Mouse (Mus musculus): ENCODE data around the gene Thnsl1.
"Not testable (repeated sequence)": the region's sequence is repeated elsewhere in the genome, so short reads cannot be mapped to it uniquely, and the experiment has no call there.

Gene Thnsl1

DNA sequence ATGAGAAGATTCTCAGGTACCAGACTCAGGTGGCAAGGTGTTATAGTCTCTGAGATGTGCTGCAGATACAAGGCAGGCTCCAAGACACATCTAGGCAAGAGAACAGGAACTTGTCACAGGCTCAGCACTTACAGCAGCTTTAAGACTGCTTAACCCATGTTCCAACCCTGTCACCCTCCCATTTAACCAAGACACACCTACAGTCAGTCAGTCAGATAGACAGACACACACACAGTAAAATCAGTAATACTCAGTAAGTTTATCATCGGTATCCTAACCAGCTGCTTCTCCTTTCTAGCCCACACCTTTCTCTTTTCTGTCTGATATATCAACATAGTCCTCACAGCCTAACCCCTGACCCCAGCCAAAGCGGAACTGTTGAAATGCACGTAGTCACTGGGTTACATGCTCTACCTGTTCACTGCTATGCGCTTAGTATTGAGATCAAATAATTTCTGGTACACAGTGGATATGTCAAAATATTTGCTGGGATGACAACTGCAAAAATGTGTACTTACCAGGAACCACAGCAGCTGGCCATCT is 30.4 kb downstream of the Thnsl1 start:
- no peak for DNase-seq (ENCODE audit: low spot score in 2 of 2)

DNA sequence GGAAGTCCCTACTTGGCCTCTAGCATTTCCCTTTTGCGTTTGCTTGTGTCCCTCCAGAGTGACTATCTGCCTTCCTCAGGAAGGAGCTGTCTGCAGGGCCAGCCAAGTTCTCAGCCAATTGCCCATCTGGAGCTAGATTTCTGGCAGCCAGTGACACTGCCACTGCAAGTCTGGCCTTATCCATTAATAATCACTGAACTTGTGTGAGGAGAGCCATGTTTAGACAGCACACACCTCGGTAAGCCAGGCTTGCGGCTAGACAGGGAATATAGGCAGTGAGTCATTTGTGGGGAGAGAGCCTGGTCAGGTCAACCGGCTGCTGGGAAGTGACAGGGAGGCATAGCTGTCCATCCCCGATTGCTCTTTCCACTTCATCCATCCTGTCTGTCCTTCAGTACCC is 31.3 kb downstream of the Thnsl1 start:
- peak; percentile 15 to 18 for DNase-seq (ENCODE audit: low spot score in 2 of 2)

DNA sequence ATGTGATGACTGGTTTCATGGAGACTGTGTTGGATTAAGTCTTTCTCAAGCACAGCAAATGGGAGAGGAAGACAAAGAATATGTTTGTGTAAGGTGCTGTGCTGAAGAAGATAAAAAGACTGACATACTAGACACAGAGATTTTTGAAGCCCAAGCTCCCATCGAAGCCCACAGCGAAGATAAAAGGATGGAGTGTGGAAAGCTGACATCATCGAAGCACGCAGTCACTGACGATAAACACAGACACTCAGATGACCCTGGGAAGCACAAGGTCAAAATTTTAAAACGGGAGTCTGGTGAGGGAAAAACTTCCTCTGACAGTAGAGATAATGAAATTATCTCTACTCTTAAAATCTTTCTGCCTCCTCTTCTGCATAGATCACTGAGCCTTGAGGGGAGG is 38.6 kb downstream of the Thnsl1 start:
- DNase-seq (ENCODE audit: low spot score in 2 of 2): not testable (repeated sequence)

DNA sequence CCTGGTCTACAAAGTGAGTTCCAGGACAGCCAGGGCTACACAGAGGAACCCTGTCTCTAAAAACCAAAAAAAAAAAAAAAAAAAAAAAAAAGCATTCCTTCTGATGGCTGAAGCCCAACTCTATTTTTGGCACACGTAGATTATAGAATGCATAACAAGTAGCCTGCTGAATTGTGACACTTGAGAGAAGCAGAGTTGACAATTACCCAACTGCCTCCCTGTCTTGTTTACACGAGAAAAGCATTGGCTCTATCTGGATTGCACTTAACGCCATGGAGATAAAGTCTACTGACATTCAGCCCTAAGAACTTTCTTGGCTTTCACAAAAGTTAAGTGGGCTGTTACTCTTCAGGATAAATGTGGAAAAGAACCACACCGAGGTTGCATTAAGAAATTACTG is 39.5 kb downstream of the Thnsl1 start:
- DNase-seq (ENCODE audit: low spot score in 2 of 2): no peak

DNA sequence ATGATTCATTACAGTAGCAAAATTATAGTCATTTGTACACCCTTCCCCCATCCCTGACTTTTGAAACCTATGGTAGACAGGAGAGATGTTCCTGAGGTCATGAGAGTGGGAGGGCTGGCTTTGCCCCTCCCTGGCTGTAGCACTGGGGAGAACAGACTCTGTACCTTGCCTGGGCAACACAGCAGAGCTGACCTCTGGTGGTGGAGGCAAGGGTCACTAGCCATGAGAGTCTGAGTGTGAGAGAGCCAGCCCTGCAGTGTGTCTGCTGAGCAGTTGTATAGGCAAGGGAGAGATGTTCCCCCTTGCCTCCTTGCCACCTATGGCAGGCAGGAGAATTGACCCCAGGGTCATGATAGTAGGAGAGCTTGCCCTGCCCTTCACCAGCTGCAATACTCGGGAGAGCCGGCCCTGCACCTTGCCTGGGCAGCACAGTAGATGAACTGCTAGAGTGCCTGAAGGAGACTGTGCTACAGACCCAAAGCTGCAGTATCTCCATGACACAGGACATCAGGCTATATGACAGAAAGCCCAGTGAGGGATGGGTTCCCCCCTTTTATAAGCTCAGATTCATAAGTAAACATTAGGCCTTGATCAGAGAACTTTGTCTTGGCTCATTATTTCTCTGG is 40.1 kb downstream of the Thnsl1 start:
- DNase-seq (ENCODE audit: low spot score in 2 of 2): no peak

DNA sequence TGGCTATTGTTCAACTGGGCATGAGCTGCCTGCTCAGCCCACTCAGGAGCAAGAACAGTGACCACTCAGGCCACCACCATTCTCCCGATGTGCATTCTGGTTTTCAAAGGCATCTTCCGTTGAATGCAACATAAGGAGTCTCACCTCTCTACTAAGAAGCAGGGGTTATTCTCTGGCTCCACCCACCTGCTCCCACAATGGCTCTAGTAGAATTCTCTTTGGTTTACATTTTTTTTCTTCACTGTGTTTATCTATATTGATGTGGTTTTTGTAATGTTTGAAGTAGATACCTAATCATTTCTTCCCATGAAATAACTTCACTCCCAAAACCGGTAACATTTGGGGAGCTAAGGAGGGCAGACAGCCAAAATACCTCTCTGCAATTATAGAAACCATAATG is 48.1 kb downstream of the Thnsl1 start:
- no peak for DNase-seq (ENCODE audit: low spot score in 2 of 2)

DNA sequence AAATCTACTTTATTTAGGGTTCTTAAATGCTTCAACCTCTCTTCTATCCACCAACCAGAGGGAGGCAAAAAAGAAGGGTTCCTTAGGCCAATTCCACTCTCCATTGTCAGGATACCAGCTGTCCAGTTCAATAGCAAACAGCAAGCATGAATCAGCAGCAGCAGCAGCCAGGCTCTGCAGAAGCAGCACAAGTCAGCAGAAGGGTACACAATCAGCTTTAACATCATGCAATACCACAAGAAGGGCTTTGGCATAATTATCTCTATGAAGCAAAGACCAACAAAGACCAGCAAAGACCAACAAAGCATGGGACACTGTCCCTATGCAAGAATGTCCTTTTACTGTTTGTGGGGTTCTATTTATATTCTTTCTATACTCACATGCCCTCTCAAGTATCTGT is 48.8 kb downstream of the Thnsl1 start:
- no peak for DNase-seq (ENCODE audit: low spot score in 2 of 2)

DNA sequence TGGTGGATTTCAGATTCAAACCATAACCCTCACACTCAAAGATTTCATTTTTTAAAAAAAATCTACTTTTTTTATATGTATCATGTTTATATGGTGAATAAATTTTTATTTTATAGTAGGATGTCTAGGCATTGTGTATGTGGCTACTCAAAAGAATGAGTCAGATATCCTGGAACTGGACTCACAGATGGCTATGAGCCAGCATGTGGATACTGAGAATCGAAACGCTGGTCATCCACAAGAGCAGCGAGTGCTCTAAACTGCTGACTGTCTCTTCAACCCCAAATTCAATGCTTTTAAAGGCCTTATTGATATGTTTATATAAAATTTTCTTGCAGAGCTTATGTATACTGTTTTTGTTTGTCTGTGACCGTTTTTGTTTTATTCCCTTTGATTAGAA is 52.8 kb downstream of the Thnsl1 start:
- no peak for DNase-seq (ENCODE audit: low spot score in 2 of 2)

DNA sequence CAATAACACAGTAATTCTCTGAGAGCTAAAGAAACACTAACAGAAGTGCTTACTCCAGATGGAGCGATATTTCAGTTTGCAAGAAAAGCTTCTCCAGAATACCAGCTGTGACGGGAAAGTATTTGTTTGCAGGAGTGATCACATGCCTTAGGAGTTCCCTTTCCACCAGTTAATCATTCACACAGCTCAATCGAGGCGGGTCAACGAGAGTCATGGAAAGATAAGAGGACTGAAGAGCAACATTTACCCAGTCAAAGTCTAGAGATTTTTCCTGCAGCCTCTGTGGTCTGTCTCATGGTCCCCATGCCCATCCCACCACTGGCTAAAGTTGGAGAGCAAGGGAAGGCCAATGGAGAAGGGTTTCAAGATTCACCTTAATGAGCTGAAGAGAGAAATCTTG is 53.6 kb downstream of the Thnsl1 start:
- no peak for DNase-seq (ENCODE audit: low spot score in 2 of 2)

DNA sequence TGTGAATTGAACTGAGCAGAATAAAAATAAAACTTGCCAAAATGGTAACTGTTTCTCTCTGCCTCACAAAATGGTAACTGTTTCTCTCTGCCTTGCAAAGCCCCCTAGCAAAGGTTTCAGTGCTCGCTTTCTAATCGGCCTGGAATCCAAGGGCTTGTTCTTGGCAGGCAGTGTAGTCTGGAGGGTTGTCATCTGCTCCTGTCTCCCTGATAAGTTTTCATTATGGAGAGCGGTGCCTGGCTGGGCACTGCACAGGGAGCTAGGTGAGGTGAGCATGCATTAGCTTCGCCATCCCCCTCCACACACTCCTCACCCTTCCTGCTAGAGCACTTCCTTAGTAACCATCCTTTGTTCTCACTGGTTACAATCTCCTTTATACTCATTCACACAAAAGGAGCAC is 54.5 kb downstream of the Thnsl1 start:
- DNase-seq (ENCODE audit: low spot score in 2 of 2): no peak

DNA sequence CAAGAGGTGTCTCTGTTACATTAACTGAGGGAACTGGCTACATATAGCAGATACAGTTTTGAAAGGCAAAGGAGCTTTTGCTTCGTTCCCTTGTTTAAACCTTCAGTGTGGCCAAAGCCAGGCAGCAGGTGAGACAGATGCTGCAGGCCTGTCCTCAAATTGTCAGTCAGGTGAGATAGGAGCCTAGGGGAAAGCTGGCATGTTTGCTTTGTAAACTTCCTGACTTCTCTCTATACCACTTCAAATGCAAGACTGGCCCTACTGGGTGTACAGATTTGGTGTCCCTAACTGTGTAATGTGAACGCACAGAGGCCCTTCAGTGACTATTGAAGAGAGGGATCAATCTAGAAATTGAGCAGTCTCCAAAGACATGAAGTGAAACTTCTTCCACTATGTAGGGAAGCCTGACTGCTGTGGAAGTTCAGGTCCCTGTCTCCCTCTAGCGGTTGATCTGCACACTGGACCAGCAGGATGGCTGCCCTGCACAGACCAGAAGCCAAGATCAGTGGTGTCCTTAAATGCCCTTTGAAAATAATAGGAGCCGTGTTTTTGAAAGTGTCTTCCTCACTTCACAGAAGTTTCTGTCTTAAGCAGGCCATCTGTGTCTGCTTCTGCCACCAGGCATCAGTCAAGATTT is 56.0 kb downstream of the Thnsl1 start:
- DNase-seq (ENCODE audit: low spot score in 2 of 2): peak in 1 of 2 experiments; percentile 20

DNA sequence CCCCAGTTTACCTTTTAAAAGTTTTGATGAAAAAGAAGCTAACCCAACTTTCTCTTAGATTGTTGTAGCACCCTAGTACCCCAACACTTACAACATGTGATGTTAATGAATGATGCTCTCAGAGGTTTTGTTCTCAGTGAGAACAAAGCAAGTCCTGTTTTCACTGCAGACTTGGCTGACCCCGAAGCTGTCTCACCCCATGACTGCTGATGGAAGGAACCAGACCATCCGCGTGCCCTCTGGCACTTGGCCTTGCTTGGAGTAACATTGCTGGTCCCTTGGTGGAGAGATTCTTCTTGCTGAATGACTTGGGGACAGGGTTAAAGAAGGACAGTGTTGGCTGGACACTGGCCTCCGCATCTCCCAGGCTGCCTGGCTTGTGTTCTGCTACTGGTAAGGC is 58.5 kb downstream of the Thnsl1 start:
- no peak for DNase-seq (ENCODE audit: low spot score in 2 of 2)

Data from urinary bladder, adult 18-20 months (tissue).